Mouse (Mus musculus): Measurements from ENCODE around the gene Gm44.
"Not testable (repeated sequence)": the region's sequence is repeated elsewhere in the genome, so short reads cannot be mapped to it uniquely, and the experiment has no call there.

Gene Gm44

GRCm38 (mm10) chrX:90891842-90892241, at the start of gene Gm44:
TSS of gene Gm44 (plus strand) at chrX:90892142.
- in situ Hi-C loops (cut with MseI, MboI) = no loop called here

GRCm38 (mm10) chrX:90927989-90928388, 36.0 kb downstream of the Gm44 start:
- in situ Hi-C loops (cut with MseI, MboI) = no loop called here

- in situ Hi-C loops (cut with MseI, MboI) = not testable (repeated sequence)
Observed at GRCm38 (mm10) chrX:90938211-90938610, 46.3 kb downstream of the Gm44 start.
